In genomic region chr4:135382316-135382715, GRCm38 (mm10) we compare ENCODE assay signal across 9 mouse cellular contexts. TPM values are rescaled to one million over a fixed set of nuclear protein-coding genes. Genes with fewer than 3 reads are reported as not detected.
A peak's percentile ranks its signal among the peaks of the same experiment; 100 is the strongest.
DNase-seq lines count a peak whose midpoint lies in the region; ATAC-seq lines count a peak whose summit lies in the region.
"Had no signal": no experiment of that assay in that cellular context is flagged by ENCODE, and none has a peak within 500 bp of the region (broad histone marks: within the 10 kb centered on the region; RNA-seq: fewer than 3 reads in every experiment).

No protein-coding gene starts in this region.

- DNase-seq in heart, adult 8-10 months (ENCODE audit: low spot score), result peak; percentile 42
- peak; percentile 87 for DNase-seq in R1 (ENCODE audit: low read depth, low spot score)
- DNase-seq in cerebellum, postnatal 10 days, result peak; percentile 88 to 91
- peak; percentile 78 for DNase-seq in gastrocnemius, postnatal 10 days
- peak; percentile 45 for DNase-seq in large intestine, adult 2 months (ENCODE audit: low read depth, low spot score)
- peak; percentile 73 for DNase-seq in lung, postnatal 36 days
- peak; percentile 27 to 36 for DNase-seq in spleen, postnatal 36 days (ENCODE audit: low spot score in 2 of 2)

- no peak for ATAC-seq in heart, embryonic 12.5 days (ENCODE audit: insufficient number of reproducible peaks, low FRiP score)

- H3K27me3 ChIP-seq in heart, embryonic 12.5 days (replicated peaks), result 0 out of 2 replicates have a peak, but pooled peaks cover 13% of the 10 kb centered on the region

- no peak overlapping the region for H3K27ac ChIP-seq in heart, embryonic 12.5 days (ENCODE audit: poor library complexity, severe bottlenecking)
- H3K27ac ChIP-seq: embryonic facial prominence, embryonic 12.5 days had no signal

- H3K36me3 ChIP-seq in heart, embryonic 12.5 days, result no peaks in the 10 kb centered on the region
- H3K36me3 ChIP-seq: embryonic facial prominence, embryonic 12.5 days had no signal

- peaks cover 9% of the 10 kb centered on the region for H3K4me1 ChIP-seq in heart, embryonic 12.5 days (replicated peaks)
- H3K4me1 ChIP-seq: embryonic facial prominence, embryonic 12.5 days had no signal

- WGBS in heart, embryonic 12.5 days, result 5% methylated on average over 14 of the region's 14 CpGs
- 2% methylated on average over 14 of the region's 14 CpGs for WGBS in large intestine, adult 2 months

- H3K4me2 ChIP-seq in heart, embryonic 12.5 days, result no peak overlapping the region
- H3K4me2 ChIP-seq: embryonic facial prominence, embryonic 12.5 days had no signal

- no peaks in the 10 kb centered on the region for H3K9me3 ChIP-seq in heart, embryonic 12.5 days (replicated peaks)
- H3K9me3 ChIP-seq: embryonic facial prominence, embryonic 12.5 days had no signal

- no peak overlapping the region for H3K9ac ChIP-seq in heart, embryonic 12.5 days
- H3K9ac ChIP-seq: embryonic facial prominence, embryonic 12.5 days had no signal

- no peak overlapping the region for H3K4me3 ChIP-seq in heart, embryonic 12.5 days
- H3K4me3 ChIP-seq: embryonic facial prominence, embryonic 12.5 days had no signal

RNA-seq across cellular contexts. Expression of gene Ncmap, which starts 15.7 kb away (rescaled TPM):
- not detected for total RNA-seq in heart, adult 8-10 months (2022)
- 0.37 and 0.63 TPM in 2 replicates for polyA plus RNA-seq in heart, embryonic 12.5 days (2016; fragmentation: Nextera tagmentation; extraction: Ambion mirVana)
- total RNA-seq in gastrocnemius, postnatal 10 days (2021), result 10 to 100 TPM in 1 of 2 experiments, 1 to 10 TPM in 1; 9.8 to 16.8 TPM
- 0.73 and 0.74 TPM in 2 replicates for polyA plus RNA-seq in large intestine, adult 2 months (2012; rRNA removed)

RNA-seq across cellular contexts. Expression of gene Srrm1, which starts 29.2 kb away (rescaled TPM):
- total RNA-seq in heart, adult 8-10 months (2022), result 10 to 100 TPM; 47.4 to 70.9 (median 55.8) TPM
- polyA plus RNA-seq in heart, embryonic 12.5 days (2016; fragmentation: Nextera tagmentation; extraction: Ambion mirVana), result 170 and 178 TPM in 2 replicates
- total RNA-seq in gastrocnemius, postnatal 10 days (2021), result 100 to 1,000 TPM in 1 of 2 experiments, 10 to 100 TPM in 1; 74.6 to 107 TPM
- 19.5 and 28.0 TPM in 2 replicates for polyA plus RNA-seq in large intestine, adult 2 months (2012; rRNA removed)

RNA-seq across cellular contexts. Expression of gene Rcan3, which starts 51.3 kb away (rescaled TPM):
- 10 to 100 TPM in 1 of 4 experiments, 1 to 10 TPM in 3; 9.4 to 12.9 (median 9.6) TPM for total RNA-seq in heart, adult 8-10 months (2022)
- 10.3 and 10.4 TPM in 2 replicates for polyA plus RNA-seq in heart, embryonic 12.5 days (2016; fragmentation: Nextera tagmentation; extraction: Ambion mirVana)
- 10 to 100 TPM in 1 of 2 experiments, 1 to 10 TPM in 1; 9.9 to 11.2 TPM for total RNA-seq in gastrocnemius, postnatal 10 days (2021)
- 7.7 and 8.4 TPM in 2 replicates for polyA plus RNA-seq in large intestine, adult 2 months (2012; rRNA removed)

Comparison
In these comparisons a context has a peak if more than half of its experiments do, and no peak if none do; other contexts are left out.
1. DNase-seq: peak in every context shown above with its lines; median percentile 90 in cerebellum, postnatal 10 days; 87 in R1; 78 in gastrocnemius, postnatal 10 days; 73 in lung, postnatal 36 days; 45 in large intestine, adult 2 months; 42 in heart, adult 8-10 months; 32 in spleen, postnatal 36 days.
2. RNA of gene Ncmap, which starts 15.7 kb away (total RNA-seq): 9.8 to 16.8 TPM in gastrocnemius, postnatal 10 days; not detected in heart, adult 8-10 months; every median in the first group is over 4 times any median in the second.